Mouse (Mus musculus): ENCODE measurements at regions not wholly inside any gene's neighbourhood (a gene's known extent, or its start where the extent isn't known, plus 50 kb on each side); places are given as distances from the start of the nearest gene placed in this dataset.

DNA sequence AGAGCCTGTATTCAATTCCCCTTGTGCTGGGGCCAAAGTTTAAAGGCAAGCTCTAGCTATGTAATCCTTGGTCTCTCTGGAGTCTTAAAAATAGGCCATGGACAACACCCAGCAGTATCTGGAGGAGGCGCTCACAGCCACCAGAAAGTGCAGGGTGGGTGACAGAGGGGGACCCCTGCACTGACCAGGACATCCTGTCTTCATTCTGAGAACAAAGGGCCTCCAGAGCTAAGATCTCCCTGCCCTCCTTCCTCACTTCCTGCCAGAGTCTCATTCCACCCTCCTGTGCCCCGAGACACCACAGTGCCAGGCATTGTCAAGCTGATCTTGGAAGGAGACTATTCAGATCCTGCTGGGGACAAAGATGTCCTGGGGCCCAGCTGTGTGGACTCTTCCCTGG is 273.8 kb downstream of the Ajap1 start:
- no peak for TF ChIP-seq CTCF (conservative IDR thresholded peaks at IDR 0.05; ENCODE audit: low read length)
- TF ChIP-seq NANOG (IDR thresholded peaks at IDR 0.05; ENCODE audit: borderline replicate concordance, low read length) = no peak
- TF ChIP-seq POU5F1 (IDR thresholded peaks at IDR 0.05; ENCODE audit: borderline replicate concordance, low read length) = no peak
